Mouse (Mus musculus) forebrain, embryonic 10.5 days (tissue): ENCODE results near the gene Kansl3. TPM values are rescaled to one million over a fixed set of nuclear protein-coding genes. Genes with fewer than 3 reads are reported as not detected.

ENCODE experiments used
- DNase-seq: peaks from one replicate; pipeline ENCODE4 v3.0.0-alpha.2; 2017; ENCODE audit warnings: low spot score; ENCODE audit errors: extremely low spot score
- H3K27ac ChIP-seq: fragments of 300-500 bp; sonication (generic); 2 replicates; pipeline ENCODE4 v1.5.1; 2016; ENCODE audit warnings: mild to moderate bottlenecking
- H3K27me3 ChIP-seq: fragments of 300-500 bp; sonication (generic); 2 replicates; pipeline ENCODE4 v1.6.1; 2016; ENCODE audit warnings: mild to moderate bottlenecking; ENCODE audit not compliant: poor library complexity, severe bottlenecking
- H3K36me3 ChIP-seq: fragments of 300-500 bp; sonication (generic); replicated peaks from 2 replicates; pipeline ENCODE4 v1.6.1; 2016; ENCODE audit warnings: mild to moderate bottlenecking, moderate library complexity
- H3K4me1 ChIP-seq: fragments of 300-500 bp; sonication (generic); 2 replicates; pipeline ENCODE4 v1.6.1; 2016
- H3K4me3 ChIP-seq: fragments of 300-500 bp; sonication (generic); 2 replicates; pipeline ENCODE4 v1.5.1; 2016; ENCODE audit warnings: mild to moderate bottlenecking, moderate library complexity
- H3K9me3 ChIP-seq: fragments of 300-500 bp; sonication (generic); 2 replicates; pipeline ENCODE4 v1.6.1; 2016; ENCODE audit warnings: mild to moderate bottlenecking, moderate library complexity
- WGBS: fragments of 180-500 bp; shearing (Covaris S2); methylation state at CpG from one replicate; pipeline ENCODE4 v1.1.7; 2016; 5-methylcytosine and 5-hydroxymethylcytosine counted together
- polyA plus RNA-seq: library from polyadenylated mRNA; unstranded; fragments of >200 nt; fragmentation: Nextera tagmentation; extraction: Ambion mirVana; gene quantifications from 2 replicates; pipeline ENCODE4 v1.2.1, GENCODE M21; 2016

The Kansl3 gene
- 50.6 TPM in 2 replicates for polyA plus RNA-seq

GRCm38 (mm10) chr1:36368969-36369645 lies at the start of gene Kansl3:
Gene Kansl3 (minus strand): TSS chr1:36369181.
- Histone ChIP-seq H3K9me3 (no peaks in the 10 kb centered on the region), H3K4me1 (peaks cover 19% of the 10 kb centered on the region), H3K27me3 (no peaks in the 10 kb centered on the region), H3K4me3 (peak within 1 kb of the TSS; percentile 96), H3K27ac (peak within 1 kb of the TSS; percentile 94), H3K36me3 (peaks cover 33% of the 10 kb centered on the region)
- WGBS, result 4% methylated on average over 61 of the region's 61 CpGs
- DNase-seq, result peak; percentile 91

GRCm38 (mm10) chr1:36404531-36404930 lies 35.5 kb upstream of the Kansl3 start:
- Histone ChIP-seq H3K27ac (no peak overlapping the region), H3K9me3 (no peaks in the 10 kb centered on the region), H3K36me3 (no peaks in the 10 kb centered on the region), H3K27me3 (no peaks in the 10 kb centered on the region), H3K4me1 (peaks cover 9% of the 10 kb centered on the region), H3K4me3 (no peak overlapping the region)
- DNase-seq, result no peak
- 88% methylated on average over 6 of the region's 6 CpGs for WGBS

DNA sequence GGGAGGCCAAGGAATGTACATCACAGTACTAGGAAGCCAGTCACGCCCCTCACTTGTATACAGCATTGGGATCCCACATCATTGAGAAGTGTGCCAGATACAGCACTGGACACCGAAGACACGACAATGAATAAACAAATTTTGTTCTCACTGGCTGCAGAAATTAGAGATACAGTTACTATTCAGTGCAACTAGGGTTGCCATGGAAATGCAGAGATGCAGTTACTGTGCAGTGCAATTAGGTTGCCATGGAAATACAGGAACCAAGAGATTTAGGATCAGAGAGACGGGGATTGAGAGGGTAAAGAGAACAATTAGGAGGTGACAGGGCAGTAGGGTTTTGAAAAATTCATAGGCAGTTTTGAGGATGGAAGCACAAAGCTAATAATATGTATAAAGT lies 32.5 kb upstream of the Kansl3 start:
- Histone ChIP-seq H3K4me1 (peaks cover 9% of the 10 kb centered on the region), H3K27me3 (no peaks in the 10 kb centered on the region), H3K4me3 (no peak overlapping the region), H3K36me3 (no peaks in the 10 kb centered on the region), H3K27ac (no peak overlapping the region), H3K9me3 (no peaks in the 10 kb centered on the region)
- no peak for DNase-seq
- WGBS, result 78% methylated on average over 4 of the region's 4 CpGs

GRCm38 (mm10) chr1:36397041-36397440 lies 28.1 kb upstream of the Kansl3 start:
- H3K4me3 ChIP-seq, result no peak overlapping the region
- H3K36me3 ChIP-seq, result no peaks in the 10 kb centered on the region
- H3K9me3 ChIP-seq, result no peaks in the 10 kb centered on the region
- H3K4me1 ChIP-seq, result peaks cover 9% of the 10 kb centered on the region
- no peak for DNase-seq
- WGBS, result 31% methylated on average over 6 of the region's 6 CpGs
- H3K27me3 ChIP-seq, result no peaks in the 10 kb centered on the region
- H3K27ac ChIP-seq, result no peak overlapping the region

DNA sequence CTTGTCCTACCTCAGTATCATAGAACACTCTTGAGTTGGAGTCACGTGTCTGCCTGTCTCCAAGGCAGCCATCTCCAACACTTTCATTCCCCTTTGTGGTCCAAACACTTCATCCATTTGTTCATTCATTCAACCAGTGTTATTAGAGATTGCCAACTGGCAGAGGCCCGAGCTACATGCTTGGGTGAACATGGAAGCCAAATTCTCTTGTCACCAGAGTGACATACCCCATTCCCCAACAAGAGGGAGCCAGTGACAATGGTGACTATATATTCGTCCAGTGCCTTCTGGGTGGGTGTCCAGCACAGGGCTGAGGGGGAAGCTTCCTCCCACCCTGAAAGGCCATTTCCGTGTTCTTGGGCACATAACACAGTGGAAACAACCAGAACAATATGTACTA lies 10.6 kb upstream of the Kansl3 start:
- Histone ChIP-seq H3K36me3 (no peaks in the 10 kb centered on the region), H3K9me3 (no peaks in the 10 kb centered on the region), H3K4me3 (no peak overlapping the region), H3K27me3 (no peaks in the 10 kb centered on the region), H3K27ac (no peak overlapping the region), H3K4me1 (no peaks in the 10 kb centered on the region)
- DNase-seq, result no peak
- 80% methylated on average over 4 of the region's 4 CpGs for WGBS

- no peak overlapping the region for H3K4me3 ChIP-seq
- no peaks in the 10 kb centered on the region for H3K9me3 ChIP-seq
- no peaks in the 10 kb centered on the region for H3K27me3 ChIP-seq
- H3K4me1 ChIP-seq, result no peaks in the 10 kb centered on the region
- DNase-seq, result no peak
- no peak overlapping the region for H3K27ac ChIP-seq
- 81% methylated on average over 6 of the region's 6 CpGs for WGBS
- no peaks in the 10 kb centered on the region for H3K36me3 ChIP-seq
These were observed 9.9 kb upstream of the Kansl3 start for GRCm38 (mm10) chr1:36378880-36379279.

DNA sequence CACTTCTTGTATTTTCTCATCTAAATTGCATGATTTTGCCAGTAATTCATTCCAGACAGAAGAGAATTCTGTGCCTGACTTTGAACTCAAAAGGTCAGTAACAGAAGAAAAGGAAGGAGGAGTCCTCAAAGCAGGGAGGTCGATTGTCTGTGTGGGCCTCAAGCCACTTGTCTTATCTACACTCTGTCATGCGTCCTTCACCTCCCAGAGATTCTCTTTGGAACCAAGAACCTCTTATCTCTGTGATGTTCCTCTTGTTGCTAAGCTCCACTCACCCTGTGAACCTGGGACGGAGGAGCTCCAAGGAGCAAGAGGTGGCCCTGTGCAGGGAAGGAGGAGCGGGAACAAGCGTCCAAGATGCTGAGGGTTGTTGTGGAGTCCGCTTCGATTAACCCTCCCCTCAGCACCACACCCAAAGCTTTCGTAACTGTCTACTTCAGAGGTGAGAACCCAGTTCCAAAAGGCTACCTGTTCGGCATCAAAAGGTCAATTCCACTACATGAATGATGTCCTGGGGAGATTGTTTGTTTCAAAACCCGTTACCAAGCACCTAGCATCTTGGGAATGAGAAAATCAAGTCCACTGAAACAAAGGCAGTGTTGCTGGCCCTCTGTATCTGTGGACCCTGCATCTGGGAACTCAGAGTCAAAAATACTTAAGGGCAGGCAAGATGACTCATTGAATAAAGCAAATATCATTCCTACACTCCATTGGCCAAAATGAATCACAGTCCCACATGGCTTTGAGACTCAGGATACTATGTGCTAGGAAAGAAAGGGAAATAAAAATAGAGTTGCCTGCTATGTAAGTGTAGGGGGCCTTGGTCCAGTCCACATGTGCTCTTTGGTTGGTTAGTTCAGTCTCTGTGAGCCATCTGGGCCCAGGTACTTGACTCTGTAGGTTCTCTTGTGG lies 3.2 kb upstream of the Kansl3 start, which contains the start of gene Fer1l5:
Fer1l5 (plus strand) TSS at position 358 of the 912 bp plus-strand sequence.
- H3K9me3 ChIP-seq, result no peaks in the 10 kb centered on the region
- H3K27ac ChIP-seq, result no peak within 1 kb of the TSS
- H3K4me1 ChIP-seq, result peaks cover 15% of the 10 kb centered on the region
- peaks cover 6% of the 10 kb centered on the region; the same call in 1 of the 2 replicates for H3K36me3 ChIP-seq
- no peaks in the 10 kb centered on the region for H3K27me3 ChIP-seq
- WGBS, result 82% methylated on average over 10 of the region's 10 CpGs
- DNase-seq, result no peak
- H3K4me3 ChIP-seq, result no peak within 1 kb of the TSS

DNA sequence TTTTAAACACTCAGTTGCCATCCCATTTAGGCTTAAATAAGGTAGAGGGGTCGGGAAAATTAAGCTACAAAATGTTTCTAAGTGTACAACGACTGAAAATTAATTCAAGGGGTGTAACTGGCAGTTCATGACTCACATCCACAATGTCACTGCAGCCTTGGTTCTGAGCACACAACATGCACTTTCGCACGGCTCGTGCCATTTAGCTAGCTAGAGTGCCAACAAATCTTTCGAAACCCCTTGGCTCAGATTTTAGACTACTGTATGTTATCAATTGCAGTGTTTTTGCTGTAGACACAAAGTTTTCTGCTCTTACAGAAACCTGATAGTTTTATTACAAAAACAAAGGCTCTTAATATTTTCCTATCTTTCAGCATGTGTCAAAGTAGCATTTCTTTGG lies 1.9 kb upstream of the Kansl3 start:
- Histone ChIP-seq H3K4me1 (peaks cover 19% of the 10 kb centered on the region), H3K4me3 (no peak overlapping the region), H3K27me3 (no peaks in the 10 kb centered on the region), H3K36me3 (peaks cover 16% of the 10 kb centered on the region), H3K27ac (no peak overlapping the region), H3K9me3 (no peaks in the 10 kb centered on the region)
- WGBS, result 84% methylated on average over 6 of the region's 6 CpGs
- DNase-seq, result no peak

DNA sequence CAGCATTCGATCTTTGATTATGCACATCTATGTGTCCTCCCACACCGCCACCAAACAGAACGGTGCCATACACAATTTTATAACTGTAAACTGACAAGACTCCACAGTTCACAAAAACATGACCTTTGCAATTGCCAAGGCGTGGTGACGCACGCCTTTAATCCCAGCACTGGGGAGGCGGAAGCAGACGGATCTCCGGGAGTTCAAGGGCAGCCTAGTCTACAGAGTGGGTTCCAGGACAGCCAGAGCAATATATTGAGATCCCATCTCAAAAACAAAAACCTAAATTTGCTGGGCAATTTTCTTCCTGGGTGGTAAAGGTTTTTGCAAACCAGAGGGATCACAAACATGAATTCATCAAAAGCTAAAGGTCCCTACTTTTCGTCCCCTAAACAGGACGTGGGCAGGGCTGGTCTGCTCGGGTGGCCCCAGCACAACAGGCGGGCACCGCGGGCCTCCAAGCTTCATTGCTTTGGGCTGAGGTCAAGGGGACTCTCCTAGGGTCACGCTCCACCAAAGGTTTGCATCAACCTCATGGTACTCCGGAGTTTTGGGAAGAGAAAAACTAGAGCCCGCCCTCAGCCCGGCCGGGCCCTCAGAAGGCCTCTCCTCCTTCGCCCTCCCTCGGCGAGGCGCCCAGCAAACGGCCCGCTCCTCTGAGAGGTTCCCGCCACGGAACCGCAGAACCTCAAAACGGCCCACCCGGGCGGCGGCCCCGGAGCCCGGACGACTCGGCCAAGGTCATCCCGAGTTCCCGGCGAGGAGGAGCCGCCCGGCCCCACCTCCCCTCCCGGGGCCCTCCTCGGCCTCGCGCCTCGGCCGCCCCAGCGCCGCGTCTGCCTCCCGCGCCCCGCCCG lies 641 bp downstream of the Kansl3 start:
- peaks cover 40% of the 10 kb centered on the region for H3K36me3 ChIP-seq
- no peaks in the 10 kb centered on the region for H3K27me3 ChIP-seq
- no peaks in the 10 kb centered on the region for H3K9me3 ChIP-seq
- peak overlapping the region; percentile 94 for H3K27ac ChIP-seq
- DNase-seq, result no peak
- 6% methylated on average over 55 of the region's 55 CpGs for WGBS
- peak overlapping the region; percentile 96 for H3K4me3 ChIP-seq
- H3K4me1 ChIP-seq, result peaks cover 19% of the 10 kb centered on the region

DNA sequence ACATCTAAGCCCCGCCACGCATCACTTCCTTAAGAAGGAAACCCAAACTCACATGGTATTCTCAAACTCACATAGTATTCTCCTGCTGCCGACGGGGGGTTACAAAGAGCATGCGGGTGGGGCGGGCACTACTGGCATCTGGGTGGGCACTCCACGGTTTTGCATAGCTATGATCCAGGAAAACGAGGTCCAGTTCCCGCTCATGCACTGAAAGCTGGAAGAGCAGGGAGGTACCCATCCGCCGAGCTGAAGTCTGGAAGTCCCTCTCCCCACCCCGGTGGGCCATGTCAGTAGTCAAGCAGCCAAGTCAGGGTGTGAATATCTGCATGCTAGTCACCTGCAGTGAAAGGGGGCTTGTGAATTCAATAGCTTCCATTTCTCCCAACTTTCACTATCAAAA lies 1.3 kb downstream of the Kansl3 start:
- peaks cover 46% of the 10 kb centered on the region for H3K36me3 ChIP-seq
- H3K4me3 ChIP-seq, result peak overlapping the region; percentile 96
- no peaks in the 10 kb centered on the region for H3K9me3 ChIP-seq
- no peaks in the 10 kb centered on the region for H3K27me3 ChIP-seq
- no peak for DNase-seq
- H3K4me1 ChIP-seq, result peaks cover 19% of the 10 kb centered on the region
- no peak overlapping the region; the same call in 1 of the 2 replicates for H3K27ac ChIP-seq
- WGBS, result 73% methylated on average over 12 of the region's 12 CpGs

GRCm38 (mm10) chr1:36356955-36357695 lies 11.9 kb downstream of the Kansl3 start:
- DNase-seq, result no peak
- H3K9me3 ChIP-seq, result no peaks in the 10 kb centered on the region
- peaks cover 96% of the 10 kb centered on the region for H3K36me3 ChIP-seq
- 95% methylated on average over 5 of the region's 5 CpGs for WGBS
- no peaks in the 10 kb centered on the region for H3K4me1 ChIP-seq
- no peak overlapping the region for H3K4me3 ChIP-seq
- no peaks in the 10 kb centered on the region for H3K27me3 ChIP-seq
- no peak overlapping the region for H3K27ac ChIP-seq

DNA sequence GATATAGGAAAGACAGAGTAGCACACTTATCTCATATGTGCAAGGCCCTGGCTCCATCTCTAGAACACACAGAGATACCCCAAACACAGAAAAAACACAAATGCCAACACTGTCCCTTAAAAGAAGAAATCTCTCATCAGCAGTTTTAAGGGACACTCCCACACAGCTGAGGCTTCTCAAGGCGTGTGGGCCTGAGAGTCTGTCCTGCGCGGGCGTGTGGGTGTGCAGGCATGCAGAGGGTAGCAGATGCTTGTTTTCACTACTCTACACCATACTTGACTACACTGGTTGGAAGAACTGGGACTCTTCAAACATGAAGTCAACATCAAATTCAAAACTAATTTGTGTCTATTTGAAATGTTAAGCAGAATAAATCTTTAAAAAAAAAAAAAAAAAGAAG lies 16.6 kb downstream of the Kansl3 start:
- DNase-seq, result no peak
- H3K27me3 ChIP-seq, result no peaks in the 10 kb centered on the region
- no peak overlapping the region for H3K4me3 ChIP-seq
- no peaks in the 10 kb centered on the region for H3K4me1 ChIP-seq
- H3K9me3 ChIP-seq, result no peaks in the 10 kb centered on the region
- no peak overlapping the region for H3K27ac ChIP-seq
- H3K36me3 ChIP-seq, result peaks cover 98% of the 10 kb centered on the region
- 95% methylated on average over 4 of the region's 4 CpGs for WGBS
